Mouse (Mus musculus) MEL-GATA-1-ER (cell line): Measurements from ENCODE around the gene Itfg2.

Experiments used
- DNase-seq: peaks from one replicate; pipeline ENCODE4 v3.0.0-alpha.2; 2012; ENCODE audit warnings: low read depth; ENCODE audit errors: extremely low read depth

Itfg2 gene

GRCm38 (mm10) chr6:128424269-128425019 is at the start of gene Itfg2:
TSS of gene Itfg2 (minus strand) at chr6:128424931.
- peak; percentile 86 for DNase-seq

DNA sequence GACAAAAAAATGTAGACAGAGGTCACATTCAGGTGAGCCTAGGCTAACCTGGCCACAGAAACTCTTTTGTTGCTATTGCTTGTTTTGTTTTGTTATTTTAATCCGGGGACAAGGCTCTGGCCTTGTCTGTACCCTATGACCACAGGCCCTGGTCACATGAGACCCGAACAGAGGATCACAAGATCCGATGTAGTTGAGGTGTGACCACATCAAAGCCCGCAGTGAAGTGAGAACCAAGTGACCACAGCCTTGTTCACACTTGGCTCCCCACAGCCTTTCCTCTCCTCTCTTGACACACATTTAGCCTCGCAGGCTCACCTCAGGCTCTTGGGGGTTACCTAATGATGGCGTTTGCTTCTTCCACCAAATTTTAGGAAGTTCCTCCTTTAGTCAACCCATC is 49.4 kb upstream of the Itfg2 start:
- DNase-seq = no peak

DNA sequence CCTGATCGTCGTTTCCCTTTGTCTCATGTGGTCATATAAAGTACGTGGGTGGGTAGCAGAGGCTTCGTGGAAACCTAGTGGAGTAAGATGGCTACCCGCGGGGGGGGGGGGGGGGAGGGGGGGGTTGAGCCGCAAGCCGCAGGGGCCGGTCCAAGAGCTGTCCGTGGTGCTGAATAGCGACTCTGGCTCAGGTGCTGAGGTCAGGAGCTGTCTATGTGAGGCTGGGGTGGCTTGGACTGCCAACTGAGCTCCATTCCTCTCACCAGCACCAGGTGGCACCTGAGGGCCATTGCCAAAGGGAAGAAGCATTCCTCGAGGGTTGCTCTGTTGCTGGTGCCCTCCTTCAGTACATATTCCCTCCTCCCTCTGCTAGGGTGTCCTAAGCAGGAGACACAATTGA is 44.7 kb upstream of the Itfg2 start:
- DNase-seq = no peak

DNA sequence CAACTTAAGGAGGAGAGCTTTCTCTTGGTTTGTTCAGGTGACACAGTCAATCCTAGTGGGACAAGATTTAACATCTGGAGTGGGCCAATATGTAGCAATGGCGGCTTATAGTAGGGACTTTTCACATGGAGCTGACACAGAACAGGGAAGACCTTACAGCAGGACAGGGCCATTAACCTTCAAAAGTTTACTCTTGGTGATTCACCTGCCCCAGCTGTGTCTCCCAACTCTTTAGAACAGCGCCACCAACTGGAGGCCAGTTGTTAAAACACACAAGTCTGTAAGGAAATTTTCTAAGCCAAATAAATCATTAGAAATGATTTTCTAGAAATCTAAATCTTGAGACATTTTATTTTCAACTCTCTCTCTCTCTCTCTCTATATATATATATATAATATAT is 42.6 kb upstream of the Itfg2 start:
- DNase-seq = no peak

DNA sequence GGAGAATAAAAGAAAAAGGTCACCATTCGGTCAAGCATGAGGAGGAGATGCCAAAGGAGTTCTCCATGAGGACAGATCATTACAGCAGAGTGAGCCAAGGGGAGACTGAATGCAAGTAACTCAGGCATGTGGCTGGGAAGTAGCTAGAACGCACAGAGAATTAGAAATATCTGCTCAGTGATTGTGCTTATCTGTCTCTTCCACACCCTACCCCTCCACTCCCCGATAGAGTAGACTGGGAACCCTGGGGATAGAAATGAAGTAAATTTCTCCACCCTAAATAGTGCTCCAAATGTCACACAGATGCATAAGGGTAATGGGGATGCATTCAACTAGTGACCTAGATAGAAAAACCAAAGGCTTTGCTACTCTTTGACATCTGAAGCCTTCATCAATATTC is 41.8 kb upstream of the Itfg2 start:
- no peak for DNase-seq

DNA sequence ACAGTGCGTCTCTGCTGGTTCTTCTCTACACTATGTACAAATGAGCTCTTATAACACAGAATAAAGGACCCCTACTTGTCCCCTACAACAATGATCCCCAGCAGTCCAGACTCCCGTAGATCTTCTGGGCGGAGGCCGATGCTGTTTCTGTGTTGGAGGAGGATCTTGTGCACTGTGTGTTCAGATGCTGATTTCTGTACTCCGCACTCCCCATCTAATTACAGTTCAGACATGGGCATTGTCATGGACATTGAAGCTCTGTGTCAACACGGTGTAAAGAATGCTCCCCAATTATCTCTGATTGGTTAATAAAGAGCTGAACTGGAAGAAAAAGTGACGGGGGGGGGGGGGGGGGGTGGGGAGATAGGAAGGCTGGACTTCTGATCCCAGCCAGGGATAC is 41.3 kb upstream of the Itfg2 start:
- DNase-seq = no peak

- DNase-seq = no peak
Observed at GRCm38 (mm10) chr6:128464996-128465395, 40.3 kb upstream of the Itfg2 start.

DNA sequence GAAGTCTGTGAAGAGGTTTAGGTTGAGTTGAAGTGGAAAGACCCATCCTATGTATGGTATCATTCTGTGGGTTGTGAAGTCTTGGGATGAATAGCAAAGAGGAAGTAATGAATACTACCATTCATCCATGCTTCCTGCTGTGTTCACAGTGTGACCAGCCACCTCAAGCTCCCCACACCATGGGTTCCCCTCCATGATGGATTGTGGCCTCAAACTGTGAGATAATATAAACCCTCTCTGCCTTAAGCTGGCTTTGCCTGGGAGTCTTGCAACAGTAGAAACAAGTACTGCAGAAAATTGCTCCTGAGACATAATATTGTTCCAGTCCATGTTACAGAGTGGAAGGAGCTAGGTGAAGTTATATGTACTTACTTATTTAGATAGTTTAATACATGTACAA is 36.9 kb upstream of the Itfg2 start:
- DNase-seq = no peak

DNA sequence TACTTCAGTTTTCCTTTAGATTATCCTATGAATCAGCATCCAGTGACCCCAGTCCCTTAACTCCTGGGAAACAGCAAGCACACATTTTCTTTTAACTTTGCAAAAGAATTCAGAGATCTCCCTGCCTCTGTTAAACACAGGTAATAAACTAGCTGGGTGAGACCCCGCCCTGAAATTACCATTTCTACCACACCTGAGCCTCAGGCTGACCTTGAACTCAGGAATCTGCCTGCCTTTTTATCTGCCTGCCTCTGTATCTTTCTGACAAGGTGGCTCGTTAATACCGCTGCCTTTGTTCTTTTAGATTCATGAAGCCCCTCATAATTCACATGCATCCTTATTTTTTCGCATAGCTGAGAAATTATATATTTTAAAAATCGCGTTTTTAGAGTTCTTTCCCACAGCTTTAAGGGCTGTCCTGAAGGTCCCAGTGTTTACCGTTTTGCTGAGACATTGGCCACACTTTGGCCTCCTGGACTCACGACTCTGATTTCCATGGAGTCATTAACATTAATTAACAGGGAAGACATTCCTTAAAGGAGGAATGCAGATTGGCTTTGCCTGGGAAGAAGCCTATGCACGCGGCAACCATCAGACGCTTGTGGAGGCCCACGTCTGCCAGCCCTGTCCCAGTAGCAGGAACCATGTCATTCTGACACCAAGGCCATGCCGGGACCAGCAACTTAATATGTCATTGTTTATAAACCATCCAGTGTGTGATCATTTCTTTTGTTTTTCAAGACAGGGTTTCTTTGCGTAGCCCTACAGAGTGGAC is 36.2 kb upstream of the Itfg2 start:
- DNase-seq = no peak

GRCm38 (mm10) chr6:128460321-128460720 is 35.6 kb upstream of the Itfg2 start:
- DNase-seq = no peak

- no peak for DNase-seq
Observed at GRCm38 (mm10) chr6:128457186-128457585, 32.5 kb upstream of the Itfg2 start.

DNA sequence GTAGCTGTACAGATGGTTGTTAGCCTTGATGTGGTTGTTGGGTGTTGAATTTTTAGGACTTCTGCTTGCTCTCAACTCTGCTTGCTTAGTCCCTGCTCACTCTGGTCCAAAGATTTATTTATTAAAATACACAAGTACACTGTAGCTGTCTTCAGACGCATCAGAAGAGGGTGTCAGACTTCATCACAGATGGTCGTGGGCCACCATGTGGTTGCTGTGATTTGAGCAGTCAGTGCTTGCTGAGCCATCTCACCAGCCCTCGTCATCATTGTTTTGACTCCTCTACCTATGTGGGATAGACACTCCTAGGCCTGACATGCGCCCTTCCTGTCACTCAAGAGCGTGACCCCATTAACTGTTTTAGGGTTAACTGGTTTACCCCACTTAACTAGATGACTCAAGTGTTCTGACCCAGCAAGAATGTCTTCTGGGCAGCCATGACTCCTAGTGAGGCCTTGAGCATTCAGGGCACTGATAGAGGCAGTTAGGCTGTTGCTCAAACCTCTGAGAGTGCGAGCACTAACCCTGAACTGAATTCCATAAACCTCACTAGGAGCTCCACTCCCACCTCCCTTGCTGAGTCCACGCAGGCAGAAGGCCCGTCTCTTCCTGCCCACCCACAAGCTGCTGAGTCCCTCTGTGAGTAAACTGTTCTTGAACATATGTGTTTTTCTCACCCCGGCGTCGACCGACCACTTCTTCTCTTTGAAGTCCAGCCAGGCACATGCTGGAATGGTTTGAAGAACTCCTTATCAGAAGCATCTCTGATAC is 31.3 kb upstream of the Itfg2 start:
- DNase-seq = no peak

DNA sequence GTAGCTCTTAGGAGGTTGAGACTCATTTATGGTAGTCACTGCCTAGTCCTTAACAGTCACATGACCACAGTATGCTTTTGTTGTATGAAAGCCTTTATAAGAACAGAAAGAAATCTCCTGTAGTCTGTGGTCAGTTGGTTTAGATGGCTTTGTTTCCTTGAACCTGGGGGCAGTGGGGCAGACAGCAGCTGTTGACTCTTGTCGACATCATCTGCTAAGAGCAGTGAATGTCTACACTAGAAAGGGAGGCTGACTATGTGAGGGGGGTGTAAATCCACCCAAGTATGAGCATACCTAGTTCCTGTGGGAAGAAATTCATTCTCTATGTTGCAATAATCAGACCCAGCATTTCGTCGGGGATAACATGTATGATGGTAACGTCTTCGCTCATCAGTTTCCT is 22.3 kb upstream of the Itfg2 start:
- DNase-seq = no peak

- no peak for DNase-seq
Observed at GRCm38 (mm10) chr6:128445761-128446535, 21.2 kb upstream of the Itfg2 start.

DNA sequence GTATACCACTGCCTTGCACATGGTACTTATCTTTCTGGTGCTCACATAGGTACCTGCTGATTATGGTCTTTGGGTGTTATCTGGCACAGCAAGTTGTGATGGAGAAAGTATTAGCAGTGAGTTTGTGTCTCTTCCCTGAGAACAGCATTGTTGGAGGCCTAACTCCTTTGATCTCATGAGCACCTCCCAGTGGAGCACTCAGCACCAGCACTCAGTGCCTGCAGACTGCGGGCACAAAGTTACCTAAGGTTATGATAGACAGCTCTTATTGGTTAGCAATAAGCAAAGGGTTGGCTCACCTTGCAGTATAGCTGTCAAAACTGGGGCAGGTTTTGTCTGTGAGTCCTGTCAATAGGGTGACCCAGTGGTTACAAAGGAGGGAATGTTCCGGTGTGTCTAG is 15.5 kb upstream of the Itfg2 start:
- DNase-seq = no peak

DNA sequence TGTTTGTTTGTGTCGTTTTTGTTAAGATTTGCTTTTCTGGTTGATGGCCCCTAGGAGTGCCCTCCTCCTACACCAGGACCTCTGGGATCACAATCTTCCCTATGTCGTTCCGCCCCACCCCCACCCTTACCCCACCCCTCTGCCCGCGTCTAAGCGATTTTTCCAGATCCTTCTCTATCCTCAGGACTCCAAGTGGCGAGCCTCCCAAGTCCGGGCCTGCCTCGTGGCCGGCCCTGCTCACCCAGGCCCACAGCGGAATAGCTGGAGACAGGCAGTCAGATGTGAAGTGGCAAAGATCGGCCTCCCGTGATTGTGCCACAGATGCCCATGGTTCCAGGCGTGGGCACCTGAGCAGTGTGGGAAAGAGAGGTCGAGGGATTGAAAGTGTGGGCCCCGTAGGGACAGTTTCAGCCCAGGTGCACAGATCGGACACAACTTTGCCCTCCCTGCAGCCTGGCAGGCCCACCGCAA is 14.2 kb upstream of the Itfg2 start:
- no peak for DNase-seq

DNA sequence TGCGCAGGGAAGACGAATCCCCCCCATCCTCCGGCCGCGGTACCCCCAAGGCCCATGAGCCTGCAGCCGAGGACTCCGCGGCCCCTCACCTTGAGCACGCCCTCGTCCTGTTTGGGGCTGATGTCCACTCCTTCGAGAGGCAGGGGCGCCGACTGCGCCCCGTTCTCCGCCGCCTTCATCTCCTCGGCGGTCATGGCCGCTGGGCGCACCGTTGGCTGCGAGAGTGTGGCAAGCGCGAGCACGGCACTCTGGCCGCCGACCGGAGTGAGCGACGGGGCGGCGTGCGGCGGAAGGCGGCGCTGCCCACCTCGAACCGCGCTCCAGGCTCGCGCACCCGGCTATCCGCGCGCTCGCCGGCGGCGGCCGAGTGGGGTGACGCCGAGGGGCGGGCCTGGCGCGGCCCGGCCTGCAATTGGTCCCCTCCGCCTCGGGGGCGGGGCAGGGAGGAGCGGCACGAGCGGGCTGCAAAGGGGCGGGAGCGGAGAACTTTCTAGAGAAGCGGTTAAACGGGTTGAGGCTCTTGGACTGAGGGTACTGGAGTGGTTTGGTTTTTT is 13.7 kb upstream of the Itfg2 start, which contains the start of gene Fkbp4:
Gene Fkbp4 (minus strand): TSS at position 361 of the 554 bp plus-strand sequence.
- peak; percentile 59 for DNase-seq

DNA sequence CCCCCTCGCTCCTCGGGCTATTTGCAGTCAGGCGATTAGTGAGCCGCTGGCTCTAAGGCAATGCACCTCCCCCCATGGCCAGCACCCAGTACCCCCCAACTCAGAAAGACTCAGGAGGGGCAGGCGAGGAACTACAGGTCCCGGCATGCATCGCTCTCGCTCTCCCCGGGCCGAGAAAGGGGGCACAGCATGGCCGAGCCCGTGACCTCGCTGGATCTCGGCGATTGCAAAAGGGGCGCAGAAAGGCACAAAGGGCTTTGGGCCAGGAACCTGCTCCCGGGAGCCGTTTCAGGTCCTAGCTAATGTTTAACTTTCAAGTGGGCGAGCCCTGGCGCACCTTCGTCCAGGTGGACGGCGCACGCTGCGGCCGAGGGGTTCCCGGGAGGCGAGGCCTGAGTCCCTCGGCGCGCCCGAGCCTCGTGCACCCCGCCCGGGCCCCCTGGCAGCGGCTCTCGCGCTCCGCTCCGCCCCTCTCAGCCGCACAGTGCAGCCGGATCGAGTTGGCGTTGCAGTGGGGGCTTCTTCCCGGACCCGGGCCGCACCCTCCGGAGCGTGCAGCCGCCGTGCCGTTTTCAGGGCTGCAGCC is 13.1 kb upstream of the Itfg2 start:
- no peak for DNase-seq

DNA sequence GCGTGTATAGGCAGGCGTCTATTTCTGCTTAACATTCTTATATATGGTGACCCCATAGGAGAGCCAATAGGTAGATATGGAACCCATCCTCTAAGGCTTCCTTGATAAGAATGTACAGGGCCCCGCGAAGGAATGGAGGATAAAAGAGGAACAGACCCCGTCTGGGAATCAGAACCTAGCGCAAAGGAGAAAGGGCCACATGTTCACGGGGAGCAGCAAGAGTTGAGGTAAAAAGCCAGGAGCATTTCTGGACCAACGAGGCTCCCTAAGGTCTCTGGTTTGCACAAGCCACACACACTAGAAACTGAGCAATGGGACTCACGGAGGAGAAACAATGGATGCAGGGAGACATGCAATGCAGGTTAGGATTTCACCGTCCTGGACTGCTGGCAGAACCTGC is 12.6 kb upstream of the Itfg2 start:
- no peak for DNase-seq

GRCm38 (mm10) chr6:128436356-128437005 is 11.8 kb upstream of the Itfg2 start:
- DNase-seq = no peak
